Mouse (Mus musculus) liver, adult 2 months (tissue): ENCODE results near the gene U2af1.

Experiments used
- CTCF ChIP-seq: fragments of 200-500 bp; IDR thresholded peaks from 2 replicates; pipeline ENCODE4 v1.5.1; 2011; ENCODE audit warnings: low read depth, low read length, control low read depth
- POLR2A ChIP-seq: fragments of 200-500 bp; IDR thresholded peaks from 2 replicates; pipeline ENCODE4 v1.6.1; 2011; ENCODE audit warnings: low read length, control low read depth; ENCODE audit not compliant: insufficient read depth; ENCODE audit errors: extremely low read depth

DNA sequence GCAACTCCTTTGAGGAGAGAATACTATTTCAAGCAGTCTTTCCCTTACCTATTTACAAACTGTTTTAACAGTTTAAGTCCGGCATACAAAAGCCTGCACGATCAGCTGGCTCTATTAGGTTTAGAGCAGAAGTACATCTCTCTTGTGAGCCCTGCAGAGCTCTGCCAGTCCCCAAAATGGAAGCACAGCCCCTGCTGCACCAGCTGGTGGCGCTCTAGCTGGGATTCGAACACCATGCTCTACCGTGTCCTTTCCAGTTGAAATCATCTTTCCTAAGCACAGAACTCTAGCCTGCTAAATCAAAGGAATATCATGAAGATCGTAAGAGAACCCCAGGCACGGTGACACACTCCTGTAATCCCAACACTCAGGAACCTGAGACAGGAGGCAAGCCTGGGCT, 52.3 kb downstream of the U2af1 start:
- TF ChIP-seq POLR2A (no peak), CTCF (peak; percentile 68)
